Mouse (Mus musculus) embryonic facial prominence, embryonic 12.5 days (tissue): ENCODE data around the gene Ptk7. TPM values are rescaled to one million over a fixed set of nuclear protein-coding genes. Genes with fewer than 3 reads are reported as not detected.
"Not testable (repeated sequence)": the region's sequence is repeated elsewhere in the genome, so short reads cannot be mapped to it uniquely, and the experiment has no call there.

ENCODE experiments used
- ATAC-seq: fragments of 200-750 bp; cut with Nextera tagmentation; 2 replicates; pipeline ENCODE4 v1.8.0; 2017; ENCODE audit not compliant: insufficient number of reproducible peaks, insufficient read depth, low FRiP score, low TSS enrichment
- H3K27ac ChIP-seq: fragments of 300-500 bp; sonication (generic); 2 replicates; pipeline ENCODE4 v1.5.1; 2016; ENCODE audit warnings: mild to moderate bottlenecking
- H3K27me3 ChIP-seq: fragments of 300-500 bp; sonication (generic); 2 replicates; pipeline ENCODE4 v1.6.1; 2016; ENCODE audit warnings: mild to moderate bottlenecking, moderate library complexity
- H3K36me3 ChIP-seq: fragments of 300-500 bp; sonication (generic); 2 replicates; pipeline ENCODE4 v1.6.1; 2016; ENCODE audit warnings: mild to moderate bottlenecking
- H3K4me1 ChIP-seq: fragments of 300-500 bp; sonication (generic); 2 replicates; pipeline ENCODE4 v1.6.1; 2016
- H3K4me2 ChIP-seq: fragments of 300-500 bp; sonication (generic); replicated peaks from 2 replicates; pipeline ENCODE4 v1.6.1; 2016; ENCODE audit warnings: mild to moderate bottlenecking, moderate library complexity
- H3K4me3 ChIP-seq: fragments of 300-500 bp; sonication (generic); 2 replicates; pipeline ENCODE4 v1.5.1; 2016; ENCODE audit warnings: mild to moderate bottlenecking
- H3K9ac ChIP-seq: fragments of 300-500 bp; sonication (generic); 2 replicates; pipeline ENCODE4 v1.6.1; 2016; ENCODE audit warnings: mild to moderate bottlenecking, moderate library complexity
- H3K9me3 ChIP-seq: fragments of 300-500 bp; sonication (generic); 2 replicates; pipeline ENCODE4 v1.6.1; 2016; ENCODE audit warnings: mild to moderate bottlenecking, moderate library complexity
- WGBS: fragments of 180-500 bp; shearing (Covaris S2); methylation state at CpG from one replicate; pipeline ENCODE4 v1.1.7; 2016; 5-methylcytosine and 5-hydroxymethylcytosine counted together
- polyA plus RNA-seq: library from polyadenylated mRNA; unstranded; fragments of >200 nt; fragmentation: Nextera tagmentation; extraction: Ambion mirVana; gene quantifications from 2 replicates; pipeline ENCODE4 v1.2.1, GENCODE M21; 2016

Gene Ptk7
- polyA plus RNA-seq, 1 experiment from 2014 or later: 134 TPM

DNA sequence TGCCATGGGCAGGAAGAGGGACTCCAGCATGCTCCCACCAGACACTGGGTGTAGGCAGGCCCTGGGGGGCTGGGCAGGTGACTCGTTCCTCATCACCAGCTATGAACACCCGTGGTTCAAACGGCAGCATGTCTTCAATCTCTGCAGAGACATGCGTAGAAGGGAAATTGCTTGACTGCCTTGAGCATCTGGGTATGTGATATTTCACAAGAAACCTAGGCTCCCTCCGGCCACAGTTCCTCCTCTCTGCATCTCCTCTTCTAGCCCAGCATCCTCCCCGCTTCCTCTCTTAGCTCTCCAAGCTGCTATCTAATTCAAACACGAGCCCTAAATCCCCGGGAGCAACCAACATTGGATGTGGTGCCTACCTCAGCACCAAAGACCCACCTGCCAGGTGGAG, 43.0 kb downstream of the Ptk7 start:
- no peak overlapping the region for H3K4me3 ChIP-seq
- peaks cover 82% of the 10 kb centered on the region for H3K36me3 ChIP-seq
- no peak overlapping the region for H3K27ac ChIP-seq
- no peaks in the 10 kb centered on the region for H3K9me3 ChIP-seq
- no peaks in the 10 kb centered on the region for H3K27me3 ChIP-seq
- no peaks in the 10 kb centered on the region for H3K4me1 ChIP-seq
- no peak overlapping the region for H3K9ac ChIP-seq
- WGBS: 89% methylated on average over 8 of the region's 8 CpGs
- ATAC-seq: no peak
- H3K4me2 ChIP-seq: no peak overlapping the region

DNA sequence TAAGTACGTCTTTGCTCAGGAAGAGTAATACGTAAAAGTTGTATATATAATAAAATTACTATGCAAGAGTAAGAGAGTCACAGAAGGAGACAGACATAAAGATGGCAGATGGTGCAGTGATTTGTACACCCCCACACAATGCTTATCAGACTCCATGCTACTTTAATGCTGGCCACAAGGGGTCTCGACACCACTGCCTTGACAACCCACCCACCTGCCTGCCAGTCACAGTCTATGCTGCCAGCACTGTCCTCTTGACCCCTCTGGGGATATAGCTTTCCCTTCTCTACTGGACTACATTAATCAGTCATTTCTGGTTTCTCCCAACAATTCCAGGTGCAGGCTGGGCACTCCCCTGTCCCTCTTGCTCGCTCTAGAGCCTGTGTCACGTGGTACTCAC, 50.7 kb downstream of the Ptk7 start:
- Histone ChIP-seq H3K27me3 (no peaks in the 10 kb centered on the region), H3K36me3 (peaks cover 84% of the 10 kb centered on the region), H3K4me3 (no peak overlapping the region), H3K4me1 (no peaks in the 10 kb centered on the region), H3K4me2 (no peak overlapping the region), H3K9ac (no peak overlapping the region), H3K27ac (no peak overlapping the region), H3K9me3 (no peaks in the 10 kb centered on the region)
- WGBS: 78% methylated on average over 5 of the region's 5 CpGs
- ATAC-seq: no peak

DNA sequence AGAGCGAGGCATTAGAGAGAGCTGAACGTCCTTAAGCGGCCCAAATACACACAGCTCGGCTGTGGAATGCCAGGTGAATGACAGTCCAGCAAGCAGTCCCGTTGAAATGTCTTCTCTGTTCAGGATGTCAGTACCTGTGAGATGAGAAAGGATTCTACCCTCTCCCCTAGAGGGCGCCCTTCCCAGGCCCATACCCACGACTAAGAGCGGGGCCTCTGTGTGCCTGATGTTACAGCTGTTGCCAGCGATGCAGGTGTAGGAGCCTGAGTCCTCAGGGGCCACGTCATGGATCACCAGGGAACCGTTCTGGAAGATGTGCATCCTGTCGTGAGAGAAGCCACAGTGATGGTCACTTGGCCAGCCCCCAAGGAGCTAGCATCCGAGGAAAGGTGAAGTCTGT, 53.2 kb downstream of the Ptk7 start:
- no peak for ATAC-seq
- Histone ChIP-seq H3K4me3 (no peak overlapping the region), H3K4me2 (no peak overlapping the region), H3K4me1 (no peaks in the 10 kb centered on the region), H3K27ac (no peak overlapping the region), H3K9ac (no peak overlapping the region), H3K36me3 (peaks cover 87% of the 10 kb centered on the region), H3K9me3 (no peaks in the 10 kb centered on the region), H3K27me3 (no peaks in the 10 kb centered on the region)
- WGBS: 84% methylated on average over 13 of the region's 13 CpGs

DNA sequence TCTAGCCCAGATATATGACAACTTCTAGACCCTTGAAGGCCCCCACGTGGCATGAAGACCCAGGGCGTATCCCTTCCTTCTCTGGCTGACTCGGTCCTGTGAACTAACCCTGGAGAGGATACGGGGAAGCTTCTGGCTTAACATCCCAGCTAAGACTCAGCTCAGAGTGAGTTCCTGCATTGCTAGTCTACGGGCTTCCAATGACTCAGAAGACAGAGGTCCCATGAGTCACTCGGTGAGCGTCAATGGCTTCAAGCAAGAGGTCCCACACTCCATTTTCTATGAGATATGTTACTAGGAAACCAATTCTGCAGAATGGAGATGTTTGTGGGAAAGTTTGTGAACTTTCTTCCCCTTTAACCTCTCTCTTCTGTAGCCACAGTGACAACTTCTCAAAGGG, 54.8 kb downstream of the Ptk7 start:
- Histone ChIP-seq H3K9ac (no peak overlapping the region), H3K4me3 (no peak overlapping the region), H3K27me3 (no peaks in the 10 kb centered on the region), H3K36me3 (peaks cover 87% of the 10 kb centered on the region), H3K27ac (no peak overlapping the region), H3K9me3 (no peaks in the 10 kb centered on the region), H3K4me1 (no peaks in the 10 kb centered on the region), H3K4me2 (no peak overlapping the region)
- WGBS: 94% methylated on average over 7 of the region's 7 CpGs
- no peak for ATAC-seq

DNA sequence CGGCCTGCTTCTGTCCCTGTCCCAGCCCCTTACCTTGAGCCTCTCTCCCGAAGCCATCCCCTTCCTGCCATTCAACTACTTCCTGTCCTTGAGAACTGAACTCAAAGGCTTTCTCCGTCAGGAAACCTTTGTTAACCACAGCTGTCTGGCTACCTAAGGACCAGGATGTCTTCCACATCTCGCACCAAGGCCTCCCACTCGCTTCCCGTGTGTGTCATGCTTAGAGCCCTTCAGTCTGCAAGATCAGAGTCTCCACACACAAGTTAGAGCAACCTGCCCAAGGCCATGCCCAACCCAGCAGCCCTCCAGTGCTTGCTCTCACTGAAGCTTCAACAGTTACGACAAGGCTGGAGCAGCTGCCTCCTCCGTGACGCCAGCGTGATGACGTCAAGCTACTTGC, 58.3 kb downstream of the Ptk7 start:
- H3K4me2 ChIP-seq: no peak overlapping the region
- no peak for ATAC-seq
- H3K27ac ChIP-seq: no peak overlapping the region
- no peaks in the 10 kb centered on the region for H3K27me3 ChIP-seq
- WGBS: 89% methylated on average over 11 of the region's 11 CpGs
- peaks cover 93% of the 10 kb centered on the region for H3K36me3 ChIP-seq
- H3K4me1 ChIP-seq: no peaks in the 10 kb centered on the region
- no peak overlapping the region for H3K9ac ChIP-seq
- no peak overlapping the region for H3K4me3 ChIP-seq
- no peaks in the 10 kb centered on the region for H3K9me3 ChIP-seq

DNA sequence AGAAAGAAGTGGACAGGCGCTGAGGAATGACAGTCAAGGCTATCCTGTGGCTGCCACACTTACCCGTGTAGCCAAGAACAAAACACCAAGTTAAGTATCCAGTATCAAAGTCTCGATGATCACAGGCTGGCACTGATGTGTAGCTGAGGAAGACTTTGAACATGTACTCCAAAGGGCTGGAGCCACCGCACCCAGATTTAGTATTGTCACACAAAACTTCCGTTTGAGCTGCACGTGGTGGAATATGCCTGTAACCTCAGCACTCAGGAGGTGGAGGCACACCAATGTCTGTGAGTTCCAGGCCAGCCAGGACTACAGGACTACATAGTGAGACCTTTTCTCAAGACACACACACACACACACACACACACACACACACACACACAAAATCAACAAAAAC, 70.2 kb downstream of the Ptk7 start:
- Histone ChIP-seq H3K4me1 (peaks cover 13% of the 10 kb centered on the region), H3K9me3 (no peaks in the 10 kb centered on the region), H3K9ac (no peak overlapping the region), H3K4me2 (no peak overlapping the region), H3K4me3 (no peak overlapping the region), H3K27ac (no peak overlapping the region), H3K36me3 (peaks cover 14% of the 10 kb centered on the region), H3K27me3 (no peaks in the 10 kb centered on the region)
- no peak for ATAC-seq
- 93% methylated on average over 6 of the region's 6 CpGs for WGBS

DNA sequence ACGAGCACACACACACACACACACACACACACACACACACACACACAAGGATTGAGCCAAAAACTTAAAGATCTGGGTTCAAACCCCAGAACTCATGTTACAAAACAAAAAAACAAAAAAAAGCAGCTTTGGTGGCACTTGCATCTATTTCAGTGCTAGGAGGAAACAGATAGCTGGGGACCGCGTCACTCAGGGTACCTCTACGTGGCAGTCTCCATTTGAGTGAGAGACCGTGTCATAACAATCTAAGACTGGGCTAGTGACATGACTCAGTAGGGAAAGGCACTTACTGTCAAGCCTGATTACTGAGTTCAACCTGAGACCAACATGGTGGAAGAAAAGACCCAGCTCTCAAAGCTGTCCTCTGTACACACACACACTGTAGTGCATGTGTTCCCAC, 71.2 kb downstream of the Ptk7 start:
- Histone ChIP-seq H3K27me3 (no peaks in the 10 kb centered on the region), H3K27ac (no peak overlapping the region), H3K9ac (no peak overlapping the region), H3K36me3 (0 out of 2 replicates have a peak, but pooled peaks cover 4% of the 10 kb centered on the region), H3K4me2 (no peak overlapping the region), H3K4me3 (no peak overlapping the region), H3K4me1 (peaks cover 23% of the 10 kb centered on the region), H3K9me3 (no peaks in the 10 kb centered on the region)
- ATAC-seq: no peak
- 83% methylated on average over 5 of the region's 5 CpGs for WGBS

DNA sequence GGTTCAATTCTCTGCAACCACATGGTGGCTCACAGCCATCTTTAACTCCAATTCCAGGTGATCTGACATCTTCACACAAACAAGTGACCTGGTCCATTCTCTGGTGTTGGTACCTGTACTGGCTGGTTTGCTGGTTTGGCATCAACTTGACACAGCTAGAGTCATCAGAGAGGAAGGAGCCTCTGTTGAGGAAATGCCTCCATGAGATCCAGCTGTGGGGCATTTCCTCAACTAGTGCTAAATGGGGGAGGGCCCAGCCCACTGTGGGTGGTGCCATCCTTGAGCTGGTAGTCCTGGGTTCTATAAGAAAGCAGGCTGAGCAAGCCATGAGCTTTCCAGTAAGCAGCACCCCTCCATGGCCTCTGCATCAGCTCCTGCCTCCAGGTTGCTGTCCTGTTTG, 72.0 kb downstream of the Ptk7 start:
- not testable (repeated sequence) for H3K27me3 ChIP-seq, H3K4me3 ChIP-seq, H3K36me3 ChIP-seq, ATAC-seq, H3K9me3 ChIP-seq, H3K9ac ChIP-seq
- peak overlapping the region; percentile 78 for H3K4me2 ChIP-seq
- H3K4me1 ChIP-seq: peaks cover 29% of the 10 kb centered on the region
- peak overlapping the region; percentile 95 for H3K27ac ChIP-seq

DNA sequence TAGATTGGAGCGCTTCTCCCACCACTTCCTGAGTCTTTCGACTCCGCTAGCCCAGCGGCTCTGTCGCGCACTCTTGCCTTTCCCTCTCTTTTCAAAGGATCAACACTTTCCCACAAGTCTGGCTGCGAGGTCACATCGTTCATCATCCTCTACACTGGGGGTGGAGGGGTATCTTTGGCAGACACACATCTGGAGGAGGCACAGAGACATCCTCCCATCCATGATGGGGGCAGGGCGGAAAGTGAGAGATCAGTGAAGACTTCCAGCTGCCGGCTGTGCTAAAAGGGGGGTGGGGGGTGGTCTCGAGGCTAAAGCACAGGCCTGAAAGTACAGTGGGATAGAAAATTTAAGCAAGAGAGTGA, 72.7 kb downstream of the Ptk7 start:
- Histone ChIP-seq H3K9ac (peak overlapping the region; percentile 100), H3K4me2 (peak overlapping the region; percentile 78), H3K27ac (peak overlapping the region; percentile 95), H3K36me3 (peaks cover 11% of the 10 kb centered on the region), H3K4me1 (peaks cover 33% of the 10 kb centered on the region), H3K4me3 (peak overlapping the region; percentile 94), H3K9me3 (no peaks in the 10 kb centered on the region), H3K27me3 (no peaks in the 10 kb centered on the region)
- 0% methylated on average over 11 of the region's 11 CpGs for WGBS
- no peak; the same call in 1 of the 2 replicates for ATAC-seq

DNA sequence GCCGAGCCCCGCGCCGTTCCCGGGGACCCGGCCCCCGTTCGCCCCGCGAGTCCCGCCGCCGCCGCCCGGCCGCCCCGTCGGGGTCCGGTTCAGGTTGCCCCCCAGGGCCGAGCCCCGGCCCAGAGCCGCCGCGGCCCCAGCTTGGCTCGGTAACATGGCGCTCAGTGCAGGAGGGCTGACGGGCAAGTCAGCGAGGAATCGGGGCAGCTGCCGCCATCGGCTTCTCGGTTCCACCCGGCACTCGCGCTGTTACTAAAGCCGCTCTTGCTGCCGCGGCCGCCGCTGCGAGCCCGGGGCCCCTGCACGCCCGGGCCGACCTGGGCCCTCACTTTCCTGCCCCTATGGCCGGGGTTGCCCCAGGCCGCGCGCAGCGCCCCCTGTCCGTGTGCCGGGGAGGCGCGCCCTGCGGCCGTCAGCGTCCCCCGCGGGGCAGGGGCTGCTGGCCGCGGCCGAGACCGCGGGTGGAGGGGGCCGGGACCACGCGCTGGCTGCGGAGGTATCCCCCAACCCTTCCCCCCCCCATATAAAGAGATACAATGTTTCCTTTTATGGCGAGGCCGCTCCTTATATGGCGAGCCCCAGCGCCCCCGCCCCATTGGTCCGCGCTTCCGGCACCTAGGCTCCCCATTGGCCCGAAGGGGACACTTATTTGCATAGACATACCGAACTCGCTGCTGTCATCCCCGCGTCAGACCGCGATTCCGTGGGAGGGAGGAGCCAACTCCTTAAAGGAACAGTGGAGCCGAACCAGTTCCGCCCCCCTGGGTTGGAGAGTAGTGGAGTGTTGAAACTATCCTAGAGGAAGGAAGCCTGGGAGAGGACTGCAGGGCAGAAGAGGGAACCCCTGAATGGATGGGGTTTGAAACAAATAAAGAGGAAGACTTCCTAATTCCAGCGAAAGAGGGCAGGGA, 73.4 kb downstream of the Ptk7 start, which contains the start of gene Srf:
TSS of gene Srf (minus strand) at position 503 of the 911 bp plus-strand sequence.
- Histone ChIP-seq H3K4me2 (peak within 1 kb of the TSS; percentile 78), H3K36me3 (peaks cover 17% of the 10 kb centered on the region), H3K27ac (peak within 1 kb of the TSS; percentile 95), H3K27me3 (no peaks in the 10 kb centered on the region), H3K9ac (peak within 1 kb of the TSS; percentile 100), H3K4me3 (peak within 1 kb of the TSS; percentile 94), H3K9me3 (no peaks in the 10 kb centered on the region), H3K4me1 (peaks cover 33% of the 10 kb centered on the region)
- under 1% methylated on average over 79 of the region's 87 CpGs for WGBS
- ATAC-seq: peak; percentile 92

DNA sequence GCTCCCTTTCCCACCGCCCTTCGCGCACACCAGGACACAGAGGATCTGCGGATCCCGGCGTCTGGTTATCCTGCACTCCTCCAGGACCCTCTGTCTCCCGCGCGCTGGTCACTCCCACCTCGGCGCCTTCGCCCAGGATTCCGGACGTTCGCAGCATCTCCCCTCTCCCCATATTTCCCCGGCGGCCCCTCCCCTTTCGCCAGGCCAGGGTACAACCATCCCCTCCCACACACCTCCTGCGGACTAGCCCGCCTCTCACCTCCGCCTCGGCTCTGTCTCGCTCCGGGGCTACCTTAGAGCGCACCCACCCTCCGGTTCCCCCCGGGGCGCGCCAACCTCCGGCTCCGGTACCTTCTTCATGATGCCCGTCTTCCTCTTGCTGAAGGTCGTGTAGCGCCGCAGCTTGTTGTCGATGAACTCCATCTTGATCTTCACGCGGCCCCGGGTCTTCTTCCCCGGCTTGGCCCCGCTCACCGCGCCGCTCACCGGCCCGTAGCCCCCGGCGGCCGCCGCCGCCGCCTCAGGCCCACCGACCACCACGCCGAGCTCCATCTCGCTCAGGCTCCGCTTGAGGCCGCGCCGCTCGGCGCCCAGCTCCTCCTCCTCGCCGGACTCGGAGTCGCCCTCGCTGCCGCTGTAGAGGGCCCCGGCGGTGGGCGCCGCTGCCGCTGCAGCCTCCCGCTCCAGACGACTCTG, 74.2 kb downstream of the Ptk7 start:
- no peak for ATAC-seq
- WGBS: under 1% methylated on average over 74 of the region's 75 CpGs

DNA sequence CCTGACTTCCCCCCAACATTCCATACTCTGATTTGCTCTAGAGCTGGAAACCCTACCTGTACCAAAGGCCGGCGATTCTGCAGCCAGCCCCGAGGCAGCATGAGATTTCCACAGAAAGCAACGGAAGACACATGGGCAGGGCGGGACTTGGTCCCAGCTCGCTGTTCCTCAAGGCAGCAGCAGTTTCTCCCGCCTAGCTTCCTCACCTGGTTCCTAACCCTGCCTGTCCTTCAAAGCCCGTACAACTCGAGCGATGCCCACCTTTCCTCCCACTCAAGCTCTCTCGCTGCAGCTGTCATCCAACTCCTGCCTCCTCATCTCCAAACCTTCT, 74.7 kb downstream of the Ptk7 start:
- Histone ChIP-seq H3K36me3 (peaks cover 29% of the 10 kb centered on the region), H3K9me3 (no peaks in the 10 kb centered on the region), H3K27ac (peak overlapping the region; percentile 95), H3K9ac (peak overlapping the region; percentile 100), H3K4me3 (peak overlapping the region; percentile 94), H3K27me3 (no peaks in the 10 kb centered on the region), H3K4me2 (peak overlapping the region; percentile 69), H3K4me1 (peaks cover 33% of the 10 kb centered on the region)
- ATAC-seq: no peak
- WGBS: under 1% methylated on average over 11 of the region's 11 CpGs

More for the DNA sequence above, 74.2 kb downstream of the Ptk7 start:
- Histone ChIP-seq H3K4me1 (peaks cover 33% of the 10 kb centered on the region), H3K27ac (peak overlapping the region; percentile 95), H3K4me3 (peak overlapping the region; percentile 94), H3K9ac (peak overlapping the region; percentile 100), H3K9me3 (no peaks in the 10 kb centered on the region), H3K4me2 (peak overlapping the region; percentile 69), H3K36me3 (peaks cover 24% of the 10 kb centered on the region), H3K27me3 (no peaks in the 10 kb centered on the region)
